Mouse (Mus musculus) heart, postnatal 36 days (tissue): ENCODE data around the gene Bok. TPM values are rescaled to one million over a fixed set of nuclear protein-coding genes. Genes with fewer than 3 reads are reported as not detected.
A peak's percentile ranks its signal among the peaks of the same experiment; 100 is the strongest.
"Not testable (repeated sequence)": the region's sequence is repeated elsewhere in the genome, so short reads cannot be mapped to it uniquely, and the experiment has no call there.

ENCODE experiments used
- DNase-seq, 2 experiments: peaks; one replicate each; pipeline ENCODE4 v3.0.0; 2021 to 2022
- intact Hi-C: fragments of 180-260 bp; cut with DNase I; formaldehyde crosslinking; loops from one replicate; pipeline ENCODE4 v1.15.1; 2025
- total RNA-seq, 2 experiments: library from RNA; stranded (reverse); gene quantifications; 2 replicates each; pipeline ENCODE4 v1.2.3; 2021

Gene Bok
- total RNA-seq, result 1 to 10 TPM; 3.3 to 4.1 TPM

- intact Hi-C loops, result no loop called here
- peak; percentile 82 to 83 for DNase-seq
Observed at GRCm38 (mm10) chr1:93685401-93686244, at the start of gene Bok. Gene Bok (plus strand): TSS chr1:93685660.

DNA sequence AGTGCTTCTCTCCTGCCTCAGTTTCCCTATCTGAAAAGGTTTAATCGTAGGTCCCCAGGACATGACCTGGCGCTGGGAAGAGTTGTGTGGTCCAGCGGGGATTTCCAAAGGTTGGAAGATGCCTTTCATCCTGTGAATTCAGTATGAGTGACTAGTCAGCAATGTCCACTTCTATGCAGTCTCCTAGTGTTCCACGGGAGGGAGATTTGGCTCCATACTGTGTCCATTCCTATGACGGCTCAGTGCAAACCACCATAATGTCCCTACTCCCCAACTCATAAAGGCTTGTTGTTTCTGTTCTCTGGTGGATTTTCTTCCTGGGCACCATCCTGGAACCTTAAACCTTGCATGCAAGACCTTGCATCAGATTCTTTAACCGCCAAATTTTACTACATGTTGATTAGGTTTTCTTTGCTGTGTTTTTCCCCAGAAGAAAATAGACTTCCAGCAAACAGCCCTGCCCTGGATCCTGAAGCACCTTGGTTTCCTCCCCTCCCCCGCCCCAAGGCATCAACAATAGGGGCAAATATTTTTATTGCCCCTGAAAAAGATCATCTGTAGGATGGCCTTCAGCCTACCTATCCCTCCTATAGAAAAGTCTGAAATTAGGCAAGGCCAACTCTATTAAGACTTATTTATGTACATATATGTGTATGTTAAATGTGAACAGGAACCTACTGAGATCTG is 49.1 kb upstream of the Bok start:
- intact Hi-C loops, result loop anchor here (5.0 kb wide), 1 partner anchor 166 kb away; the partner anchor contains the start of genes Dtymk and Ing5

GRCm38 (mm10) chr1:93641978-93642377 is 43.5 kb upstream of the Bok start:
- intact Hi-C loops, result no loop called here
- DNase-seq, result no peak

More for the DNA sequence above, 49.1 kb upstream of the Bok start:
- DNase-seq, result no peak

DNA sequence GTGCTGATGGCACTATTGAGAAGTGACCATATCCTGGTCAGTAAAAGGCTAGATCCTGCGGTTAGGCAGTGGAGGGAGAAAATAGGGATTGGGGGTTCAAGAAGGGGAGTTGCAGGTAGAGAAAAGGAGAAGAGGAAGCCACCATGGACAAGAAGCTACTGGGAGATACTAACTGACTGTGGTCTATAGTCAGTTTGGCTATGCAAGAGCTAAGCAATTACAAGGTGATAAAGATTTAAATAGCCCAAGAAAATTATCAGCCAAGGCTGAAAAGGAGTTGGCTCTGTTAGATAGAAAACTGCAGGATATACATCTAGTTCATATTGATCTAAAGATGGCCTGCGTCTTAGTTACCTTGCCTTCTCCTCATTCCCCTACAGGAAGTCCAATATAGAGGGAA is 42.8 kb upstream of the Bok start:
- DNase-seq, result no peak
- intact Hi-C loops, result no loop called here

- intact Hi-C loops, result no loop called here
- DNase-seq, result no peak
Observed at GRCm38 (mm10) chr1:93649604-93650172, 35.8 kb upstream of the Bok start.

DNA sequence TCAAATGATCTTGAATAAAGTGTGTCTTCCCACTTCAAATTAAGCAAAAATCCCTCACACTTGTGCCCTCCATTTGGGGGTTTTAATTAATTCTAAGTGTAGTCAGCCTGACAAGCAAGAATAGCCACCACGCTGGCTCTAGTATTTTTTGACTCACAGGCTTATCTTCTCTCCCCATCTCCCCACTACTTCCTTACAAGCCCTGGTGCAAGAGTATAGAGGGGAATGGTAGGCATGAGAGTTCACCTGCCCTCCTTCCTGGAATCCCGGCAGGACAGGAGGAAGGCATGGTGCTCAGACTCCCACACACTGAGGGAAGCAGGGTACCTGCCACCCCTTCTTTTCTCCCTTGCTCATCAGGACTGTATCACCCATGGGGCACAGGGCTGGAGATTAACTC is 31.2 kb upstream of the Bok start:
- DNase-seq, result no peak
- intact Hi-C loops, result no loop called here

GRCm38 (mm10) chr1:93654798-93655197 is 30.7 kb upstream of the Bok start:
- intact Hi-C loops, result no loop called here

DNA sequence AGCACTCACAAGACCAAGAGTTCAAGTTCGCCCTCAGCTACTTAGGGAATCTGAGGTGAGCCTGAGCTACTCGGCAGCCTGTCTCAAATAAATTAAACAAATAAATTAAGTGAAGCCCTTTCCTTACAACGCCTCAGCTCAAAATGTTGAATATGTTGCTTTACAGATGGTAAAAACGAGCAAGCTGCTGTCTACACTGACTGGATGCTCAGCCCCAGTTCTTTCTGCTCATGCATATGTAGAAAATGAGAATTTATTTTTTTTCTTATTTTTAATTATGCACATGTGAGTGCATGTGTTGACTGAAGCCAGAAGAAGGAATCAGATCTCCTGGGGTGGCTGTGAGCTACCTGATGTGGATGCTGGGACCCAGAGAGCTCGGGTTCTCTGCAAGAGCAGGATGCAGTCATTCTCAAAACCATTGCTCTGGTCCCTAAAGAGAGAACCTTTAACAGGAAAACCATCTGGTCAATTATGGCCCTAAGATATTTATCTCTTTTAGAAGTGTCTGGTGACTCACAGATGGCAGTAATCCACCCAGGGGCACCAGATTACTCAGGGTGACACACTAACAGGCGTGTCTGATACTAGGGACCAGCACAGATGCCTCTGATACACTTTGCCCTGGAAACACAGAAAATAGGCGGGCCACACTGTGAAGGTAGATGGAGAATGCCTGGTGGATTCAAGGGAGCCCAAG is 29.0 kb upstream of the Bok start:
- intact Hi-C loops, result no loop called here
- no peak for DNase-seq

More at GRCm38 (mm10) chr1:93654798-93655197, 30.7 kb upstream of the Bok start:
- DNase-seq, result no peak

DNA sequence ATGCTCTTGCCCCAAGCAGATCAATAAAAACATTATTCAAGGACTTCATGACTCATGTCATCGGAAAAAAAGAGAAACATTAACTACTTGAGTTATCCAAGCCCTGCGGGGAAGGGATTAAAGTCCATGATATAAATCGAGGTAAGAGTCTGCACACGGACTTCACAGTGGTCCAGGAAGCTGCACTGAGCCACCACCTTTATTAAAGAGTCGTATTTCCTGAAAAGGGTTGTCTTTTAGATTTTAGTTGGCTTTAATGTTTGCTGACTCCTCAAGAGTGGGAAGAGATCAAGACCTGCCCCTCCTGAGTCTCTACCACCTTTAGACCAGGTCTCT is 28.5 kb upstream of the Bok start:
- DNase-seq, result no peak
- intact Hi-C loops, result no loop called here

DNA sequence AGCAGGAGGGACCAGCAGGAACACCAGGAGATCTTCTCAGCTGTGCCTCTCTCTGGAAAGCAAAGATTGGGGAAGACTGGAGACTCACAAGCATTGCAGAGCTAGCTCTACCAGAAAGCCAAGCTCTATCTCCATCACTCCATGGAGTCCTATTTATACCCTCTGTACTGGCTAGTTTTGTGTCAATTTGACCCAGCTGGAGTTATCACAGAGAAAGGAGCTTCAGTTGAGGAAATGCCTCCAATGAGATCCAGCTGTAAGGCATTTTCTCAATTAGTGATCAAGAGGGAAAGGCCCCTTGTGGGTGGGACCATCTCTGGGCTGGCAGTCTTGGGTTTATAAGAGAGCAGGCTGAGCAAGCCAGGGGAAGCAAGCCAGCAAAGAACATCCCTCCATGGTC is 26.9 kb upstream of the Bok start, which contains the start of gene Stk25:
TSS of gene Stk25 (minus strand) at position 101 of the 400 bp plus-strand sequence.
- DNase-seq, intact Hi-C loops: not testable (repeated sequence)

- intact Hi-C loops, result loop anchor here (1.0 to 2.0 kb wide), 2 partner anchors 59 to 135 kb away; partner anchors contain the start of gene Ing5
- no peak for DNase-seq
Observed at GRCm38 (mm10) chr1:93667760-93668400, 17.6 kb upstream of the Bok start.

DNA sequence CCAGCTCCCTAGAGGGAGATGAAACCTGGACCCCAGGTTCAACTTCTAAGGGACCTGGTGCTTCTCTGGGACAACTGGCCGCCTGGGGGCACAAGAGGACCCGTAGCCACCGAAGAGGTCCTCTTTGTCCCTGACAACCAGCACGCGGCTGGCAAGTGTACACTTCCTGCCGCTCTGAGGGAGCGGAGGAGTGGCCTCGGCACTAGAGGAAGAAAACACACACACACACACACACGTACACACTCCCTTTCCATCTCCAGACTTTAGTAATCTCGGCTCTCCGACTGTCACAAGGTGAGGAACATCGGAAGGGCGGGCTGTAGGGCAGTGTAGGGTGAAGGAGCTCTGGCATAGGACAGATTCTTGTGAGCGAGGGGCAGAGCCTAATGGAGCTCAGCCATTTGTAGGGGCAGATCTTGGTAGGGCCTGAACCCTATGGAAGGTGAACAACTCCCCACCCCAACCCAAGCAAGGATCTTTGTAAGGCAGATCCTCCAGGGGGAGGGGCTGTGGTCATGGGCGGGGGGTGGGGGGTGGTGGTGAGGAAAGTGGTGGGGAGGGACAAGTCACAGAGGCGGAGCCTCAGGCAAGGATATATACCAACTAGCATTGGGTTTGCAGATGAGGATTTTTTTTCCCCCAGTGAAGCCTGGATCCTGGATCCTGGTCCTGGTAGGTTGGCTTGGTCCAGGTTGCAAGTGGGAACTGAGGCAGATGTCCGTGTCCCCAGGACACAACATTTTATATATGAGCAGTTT is 16.5 kb upstream of the Bok start:
- intact Hi-C loops, result loop anchor here (1.0 to 2.0 kb wide), 2 partner anchors 58 to 134 kb away; partner anchors contain the start of gene Ing5
- peak; percentile 82 to 84 for DNase-seq

DNA sequence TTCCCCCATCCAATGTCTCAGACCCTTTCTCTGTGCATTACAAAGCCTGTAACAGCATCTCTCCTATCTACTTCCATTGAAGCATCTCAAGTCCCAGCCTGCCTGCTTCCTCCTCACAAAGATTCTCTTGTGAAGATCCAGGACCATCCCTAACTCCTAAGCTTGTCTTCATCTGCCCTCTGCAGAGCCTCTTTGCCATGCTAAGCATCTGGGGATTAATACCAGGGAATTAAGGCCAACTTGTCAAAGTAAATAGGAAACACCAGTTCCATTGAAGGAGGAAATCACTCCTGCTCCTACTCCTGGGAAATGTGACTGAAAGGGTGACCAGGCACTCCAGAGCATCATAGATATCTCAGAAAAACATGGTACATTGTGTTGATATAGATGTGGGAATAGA is 15.5 kb upstream of the Bok start:
- no peak for DNase-seq
- intact Hi-C loops, result loop anchor here (2.0 kb wide), 1 partner anchor 133 kb away; the partner anchor contains the start of gene Ing5

DNA sequence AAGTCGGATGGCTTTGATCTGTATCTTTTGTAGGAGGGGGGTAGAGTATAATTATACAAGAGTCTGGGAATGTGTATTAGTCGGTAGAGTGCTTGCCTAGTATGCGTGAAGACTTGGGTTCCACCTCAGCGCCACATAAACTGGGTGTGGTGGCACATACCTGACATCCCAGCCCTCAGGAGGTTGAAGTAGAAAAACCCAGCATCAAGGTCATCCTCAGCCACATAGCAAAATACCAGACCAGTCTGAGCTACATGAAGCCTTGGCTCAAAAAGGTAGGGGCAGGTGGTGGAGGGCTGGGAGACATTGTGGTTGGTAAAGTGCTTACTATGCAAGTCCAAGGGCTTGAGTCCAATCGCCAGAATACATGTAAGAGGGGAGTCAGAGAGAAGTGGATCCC is 12.8 kb upstream of the Bok start:
- DNase-seq, result no peak
- intact Hi-C loops, result no loop called here

GRCm38 (mm10) chr1:93678386-93678785 is 7.1 kb upstream of the Bok start:
- intact Hi-C loops, result no loop called here
- DNase-seq, result peak; percentile 53 to 59

DNA sequence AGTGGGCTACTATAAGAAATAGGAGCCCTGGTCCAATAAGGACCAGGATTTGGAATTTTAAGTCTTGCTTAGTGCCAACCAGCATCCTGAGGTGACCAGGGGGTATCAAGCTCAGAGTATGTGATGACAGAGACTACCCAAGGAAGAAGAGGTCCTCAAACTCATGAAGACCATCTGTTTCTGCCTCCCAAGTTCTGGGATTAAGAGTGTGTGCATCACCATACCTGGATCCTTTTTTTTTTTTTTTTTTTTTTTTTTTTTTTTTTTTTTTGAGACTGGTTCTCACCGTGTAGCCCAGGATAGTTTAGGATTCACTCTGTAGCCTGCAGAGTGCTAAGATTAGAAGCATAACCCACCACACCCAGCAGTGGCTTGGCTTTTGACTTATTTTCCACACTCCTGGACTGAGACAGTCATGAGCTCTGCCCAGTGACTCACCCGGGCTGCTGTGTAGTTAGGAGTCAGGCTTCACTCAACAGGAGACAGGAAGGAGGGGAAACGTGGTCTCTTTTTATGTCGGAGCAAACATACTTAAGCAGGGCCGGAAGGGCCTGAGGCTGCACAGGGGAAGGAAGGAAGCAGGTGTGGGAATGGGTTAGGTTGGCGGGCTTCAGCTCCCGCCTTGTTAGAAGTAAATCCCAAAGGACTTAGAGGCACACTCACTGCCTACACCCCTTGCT is 5.4 kb upstream of the Bok start:
- DNase-seq, result peak; percentile 36 to 52
- intact Hi-C loops, result no loop called here

DNA sequence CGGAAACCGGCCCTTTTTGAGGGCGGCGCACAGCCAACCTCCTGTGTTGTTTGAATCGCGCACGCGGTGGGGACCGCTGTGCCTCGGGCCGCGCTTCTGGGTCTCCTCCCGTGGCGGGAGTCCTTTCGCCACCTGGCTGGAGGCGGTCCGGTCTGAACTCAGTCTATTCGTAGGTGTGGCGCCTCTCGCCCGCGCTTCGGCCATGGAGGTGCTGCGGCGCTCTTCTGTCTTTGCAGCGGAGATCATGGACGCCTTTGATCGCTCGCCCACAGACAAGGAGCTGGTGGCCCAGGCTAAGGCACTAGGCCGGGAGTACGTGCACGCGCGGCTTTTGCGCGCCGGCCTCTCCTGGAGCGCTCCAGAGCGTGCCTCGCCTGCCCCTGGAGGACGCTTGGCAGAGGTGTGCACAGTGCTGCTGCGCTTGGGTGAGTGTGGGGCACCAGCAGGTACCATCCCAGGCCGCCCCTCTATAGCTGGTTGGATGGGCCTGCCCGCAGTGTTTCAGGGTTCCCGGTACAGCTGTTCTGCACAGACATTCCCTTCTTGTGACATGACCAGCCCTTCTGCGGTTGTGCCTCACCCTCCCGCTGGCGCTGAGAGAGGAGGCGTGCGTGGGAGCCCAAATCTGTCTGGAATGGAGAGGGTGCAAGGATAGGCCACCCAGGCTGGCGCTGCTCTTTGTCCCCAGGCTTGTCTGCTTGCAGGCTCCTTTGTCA is 943 bp downstream of the Bok start:
- peak; percentile 53 to 54 for DNase-seq
- intact Hi-C loops, result no loop called here

- no peak for DNase-seq
- intact Hi-C loops, result no loop called here
Observed at GRCm38 (mm10) chr1:93686961-93687320, 1.5 kb downstream of the Bok start.
